Mouse (Mus musculus) fat pad, adult 2 months (tissue): ENCODE data around the gene Ppp1r8.
"Not testable (repeated sequence)": the region's sequence is repeated elsewhere in the genome, so short reads cannot be mapped to it uniquely, and the experiment has no call there.

Experiments
- DNase-seq: peaks from one replicate; pipeline ENCODE4 v3.0.0-alpha.2; 2011; ENCODE audit warnings: low read depth, low spot score; ENCODE audit errors: extremely low read depth

Gene Ppp1r8

DNA sequence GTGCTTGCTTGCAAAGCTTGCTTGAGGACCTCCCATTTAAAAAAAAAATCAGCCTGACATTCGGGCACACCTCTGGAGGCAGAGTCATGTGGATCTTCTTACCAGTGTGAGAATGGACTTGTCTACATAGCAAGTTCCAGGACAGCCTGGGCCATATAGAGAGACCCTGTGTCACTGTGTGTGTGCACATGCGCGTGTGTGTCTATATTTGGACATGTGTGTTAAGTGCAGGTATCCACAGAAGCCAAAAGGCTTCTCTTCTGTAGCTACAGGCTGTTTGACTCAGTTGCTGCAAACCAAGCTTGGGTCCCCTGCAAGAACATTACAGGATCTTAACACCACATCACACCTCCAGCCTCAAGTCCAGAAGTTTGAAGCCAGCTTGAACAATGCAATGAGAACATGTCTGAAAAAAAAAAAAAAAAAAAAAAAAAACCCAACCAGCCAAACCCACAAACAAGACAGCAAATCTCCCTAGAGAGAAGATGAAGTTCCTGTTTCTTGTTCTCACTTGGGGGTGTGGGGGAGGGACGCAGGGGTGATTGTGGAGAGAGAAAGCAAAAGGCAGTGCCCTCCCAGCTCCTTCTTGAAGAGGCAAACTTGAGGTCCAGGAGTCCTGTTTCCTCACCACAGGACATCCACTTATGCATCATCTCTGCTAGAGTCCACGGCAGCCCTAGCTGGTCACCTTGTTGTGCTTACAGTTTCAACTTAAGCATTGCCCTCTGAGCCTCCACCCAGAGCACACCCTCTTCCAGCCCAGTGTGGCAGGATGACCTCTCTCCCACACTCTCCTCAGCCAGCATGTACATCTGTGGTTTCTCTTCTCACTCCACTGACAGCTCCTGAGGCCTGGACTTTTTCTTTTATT lies 35.0 kb downstream of the Ppp1r8 start:
- no peak for DNase-seq

- no peak for DNase-seq
Observed at GRCm38 (mm10) chr4:132806620-132807191, 36.3 kb downstream of the Ppp1r8 start.

- DNase-seq = no peak
Observed at GRCm38 (mm10) chr4:132805599-132806197, 37.3 kb downstream of the Ppp1r8 start.

GRCm38 (mm10) chr4:132805146-132805545 lies 37.8 kb downstream of the Ppp1r8 start:
- DNase-seq = no peak

GRCm38 (mm10) chr4:132804331-132804730 lies 38.6 kb downstream of the Ppp1r8 start:
- DNase-seq = no peak

DNA sequence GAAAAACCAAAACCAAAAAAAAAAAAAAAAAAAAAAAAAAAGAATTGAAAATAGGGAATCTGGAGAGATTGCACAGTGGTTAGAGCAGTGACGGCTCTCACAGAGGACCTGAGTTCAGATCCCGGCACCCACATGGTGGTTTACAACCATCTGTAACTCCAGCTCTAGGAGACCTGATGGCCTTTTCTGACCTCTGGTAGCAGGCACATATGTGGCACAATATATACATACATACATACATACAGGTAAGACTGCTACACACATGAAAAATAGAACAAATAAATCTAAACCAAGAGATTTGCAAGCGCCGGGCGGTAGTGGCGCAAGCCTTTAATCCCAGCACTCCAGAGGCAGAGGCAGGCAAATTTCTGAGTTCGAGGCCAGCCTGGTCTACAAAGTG lies 39.1 kb downstream of the Ppp1r8 start:
- DNase-seq = no peak

- DNase-seq = no peak
Observed at GRCm38 (mm10) chr4:132803212-132803611, 39.8 kb downstream of the Ppp1r8 start.

DNA sequence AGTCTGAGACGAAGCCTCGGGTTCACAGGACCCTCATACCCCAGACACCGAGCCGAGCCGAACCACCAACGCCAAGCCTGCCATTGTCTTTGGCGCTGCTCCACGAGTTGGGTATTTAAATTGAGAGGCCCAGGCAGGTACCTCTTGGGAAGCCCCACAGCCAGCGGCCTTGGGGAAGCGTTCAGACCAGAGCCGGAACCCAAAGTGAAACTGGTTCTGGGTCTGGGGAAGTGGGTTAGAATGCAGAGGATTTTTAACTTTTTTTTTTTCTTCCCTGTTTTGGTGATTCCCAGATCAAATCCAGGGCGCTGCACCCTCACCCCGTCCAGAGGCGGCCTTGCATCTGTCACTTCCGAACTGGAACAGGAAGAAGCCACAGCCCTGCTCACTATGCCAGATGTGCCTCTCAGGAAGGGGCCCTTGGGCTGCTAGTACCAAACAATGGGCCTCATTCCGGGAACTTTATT lies 40.8 kb downstream of the Ppp1r8 start:
- no peak for DNase-seq

- no peak for DNase-seq
Observed at GRCm38 (mm10) chr4:132801176-132802077, 41.5 kb downstream of the Ppp1r8 start.

DNA sequence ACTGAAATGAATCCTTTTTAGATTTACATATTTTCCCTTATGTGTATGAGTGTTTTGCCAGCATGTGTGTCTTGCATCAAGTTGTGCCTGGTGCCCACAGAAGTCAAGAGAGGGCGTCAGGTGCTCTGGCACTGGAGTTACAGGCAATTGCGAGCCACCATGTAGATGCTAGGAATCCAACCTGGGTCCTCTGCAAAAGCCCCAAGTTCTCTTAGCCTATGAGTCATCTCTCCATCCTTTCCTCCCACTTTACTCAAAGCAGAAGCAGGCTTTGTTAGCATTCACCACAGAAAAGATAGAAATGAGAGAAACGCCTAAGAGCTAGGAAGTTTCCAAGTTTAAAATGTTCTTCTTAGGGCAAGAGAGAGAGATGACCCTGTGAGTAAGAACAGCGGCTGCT lies 43.1 kb downstream of the Ppp1r8 start:
- DNase-seq = no peak

DNA sequence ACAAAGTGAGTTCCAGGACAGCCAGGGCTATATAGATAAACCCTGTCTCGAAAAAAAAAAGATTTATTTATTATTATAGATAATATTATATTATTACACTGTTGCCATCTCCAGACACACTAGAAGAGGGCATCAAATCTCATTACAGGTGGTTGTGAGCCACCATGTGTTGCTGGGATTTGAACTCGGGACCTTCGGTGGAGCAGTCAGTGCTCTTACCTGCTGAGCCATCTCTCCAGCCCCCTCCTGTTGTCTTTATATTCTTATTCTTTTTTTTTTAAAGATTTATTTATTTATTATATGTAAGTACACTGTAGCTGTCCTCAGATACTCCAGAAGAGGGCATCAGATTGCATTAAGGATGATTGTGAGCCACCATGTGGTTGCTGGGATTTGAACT lies 44.3 kb downstream of the Ppp1r8 start:
- DNase-seq = not testable (repeated sequence)

DNA sequence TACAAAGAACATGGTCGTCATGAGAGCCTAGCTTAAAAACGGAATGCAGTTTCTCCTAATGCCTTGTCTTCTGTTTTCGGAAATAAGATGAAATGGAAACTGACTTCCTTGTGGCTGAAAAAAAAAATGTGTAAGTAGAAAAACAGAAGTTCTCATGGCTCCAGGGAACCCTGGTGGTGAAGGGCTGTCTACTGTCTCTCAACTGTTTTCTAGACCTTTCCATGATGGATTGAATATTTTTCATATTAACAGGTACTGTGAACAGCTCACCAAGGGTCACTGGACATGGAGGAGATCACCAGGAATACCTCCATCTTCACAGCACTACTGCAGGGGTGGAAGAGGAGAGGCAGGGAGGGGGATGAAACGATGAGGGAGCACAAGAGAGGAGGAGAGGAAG lies 44.9 kb downstream of the Ppp1r8 start:
- DNase-seq = no peak

- no peak for DNase-seq
Observed at GRCm38 (mm10) chr4:132797461-132797860, 45.5 kb downstream of the Ppp1r8 start.

DNA sequence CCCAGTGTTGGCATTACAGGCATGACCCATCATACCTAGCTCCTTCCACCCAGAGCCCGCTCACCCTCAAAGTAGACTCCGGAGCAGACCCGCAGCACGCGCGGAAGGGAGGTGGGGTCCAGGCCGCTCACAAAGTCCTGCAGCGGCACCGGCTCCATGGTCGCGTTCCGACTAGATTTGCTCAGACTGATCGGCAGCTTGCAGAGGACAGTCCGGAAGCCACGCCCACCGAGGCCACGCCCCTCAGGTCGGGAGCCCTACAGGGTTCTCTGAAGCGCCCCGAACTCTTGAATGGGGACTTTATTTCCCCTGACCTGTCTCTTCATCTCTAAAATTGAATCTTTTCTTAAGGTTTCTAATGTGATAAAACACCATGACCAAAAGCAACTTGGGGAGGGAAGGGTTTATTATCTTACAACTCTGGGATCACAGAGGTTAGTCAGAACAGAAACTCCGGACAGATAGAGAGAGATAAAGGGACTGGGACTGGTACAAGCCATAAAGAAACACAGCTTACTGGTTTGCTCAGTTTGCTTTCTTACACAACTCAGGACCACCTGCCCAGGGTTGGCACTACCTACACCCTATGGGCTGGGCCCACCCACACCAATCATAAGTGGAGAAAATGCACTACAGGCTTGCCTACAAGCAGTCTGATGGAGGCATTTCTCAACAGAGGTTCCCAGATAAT lies 46.6 kb downstream of the Ppp1r8 start, which contains the start of gene Themis2:
Gene Themis2 (minus strand): TSS at position 192 of the 691 bp plus-strand sequence.
- no peak for DNase-seq

DNA sequence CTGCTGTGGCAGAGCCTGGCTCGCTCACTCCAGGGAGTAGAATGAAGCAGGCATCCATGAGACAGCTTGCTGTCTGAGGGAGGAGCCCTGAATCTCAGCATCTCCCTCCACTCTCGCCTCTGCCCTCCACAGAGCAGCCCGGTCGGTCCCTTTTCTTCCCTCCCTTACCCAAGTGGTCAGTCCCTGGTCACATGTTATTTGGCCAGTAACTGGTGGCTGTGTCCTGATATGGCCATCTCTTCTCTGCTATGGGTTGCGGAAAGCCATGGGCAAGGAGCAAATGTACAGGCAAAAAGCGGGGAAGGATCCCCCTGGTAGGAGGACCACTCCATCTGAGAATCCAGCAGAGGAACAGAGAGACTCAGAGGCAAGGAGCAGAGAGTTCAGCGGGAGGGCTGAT lies 47.8 kb downstream of the Ppp1r8 start:
- no peak for DNase-seq

DNA sequence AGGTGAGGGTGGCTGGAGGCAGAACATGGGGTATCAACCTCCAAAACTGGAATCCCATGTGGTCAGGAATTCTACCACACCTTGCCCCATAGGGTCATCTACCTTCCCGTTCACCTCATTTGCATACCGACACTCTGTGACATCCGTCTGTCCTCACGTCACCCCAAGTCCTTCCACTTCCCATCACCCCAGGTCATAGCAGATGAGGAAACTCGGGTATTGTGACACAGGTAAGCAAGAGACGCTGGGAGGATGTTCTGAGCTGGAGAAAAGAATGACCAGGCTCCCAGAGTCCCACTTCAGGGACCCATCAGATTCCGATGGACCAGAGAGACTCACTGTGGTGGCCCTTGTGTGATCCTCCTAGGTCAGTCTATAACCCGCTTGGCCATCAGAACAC lies 48.2 kb downstream of the Ppp1r8 start:
- no peak for DNase-seq

DNA sequence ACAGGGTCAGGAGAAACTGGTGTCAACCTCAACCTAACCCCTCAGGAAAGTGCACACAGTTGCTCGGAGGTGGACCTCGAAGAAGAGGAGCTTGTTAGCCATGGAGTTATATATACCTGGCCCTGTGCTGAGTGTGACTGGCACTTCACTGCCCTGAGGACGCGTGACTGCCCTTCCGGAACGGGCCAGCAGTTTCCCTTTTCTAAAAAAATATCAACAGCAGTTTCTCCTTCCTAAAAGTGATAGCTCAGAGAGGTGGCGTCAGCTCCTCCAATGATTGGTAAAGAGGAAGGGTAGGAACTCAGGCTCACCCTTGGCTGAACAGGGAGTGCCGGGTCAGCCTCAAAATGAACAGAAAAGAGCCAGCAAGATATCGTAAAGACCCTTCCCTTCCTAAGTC lies 48.9 kb downstream of the Ppp1r8 start:
- no peak for DNase-seq

DNA sequence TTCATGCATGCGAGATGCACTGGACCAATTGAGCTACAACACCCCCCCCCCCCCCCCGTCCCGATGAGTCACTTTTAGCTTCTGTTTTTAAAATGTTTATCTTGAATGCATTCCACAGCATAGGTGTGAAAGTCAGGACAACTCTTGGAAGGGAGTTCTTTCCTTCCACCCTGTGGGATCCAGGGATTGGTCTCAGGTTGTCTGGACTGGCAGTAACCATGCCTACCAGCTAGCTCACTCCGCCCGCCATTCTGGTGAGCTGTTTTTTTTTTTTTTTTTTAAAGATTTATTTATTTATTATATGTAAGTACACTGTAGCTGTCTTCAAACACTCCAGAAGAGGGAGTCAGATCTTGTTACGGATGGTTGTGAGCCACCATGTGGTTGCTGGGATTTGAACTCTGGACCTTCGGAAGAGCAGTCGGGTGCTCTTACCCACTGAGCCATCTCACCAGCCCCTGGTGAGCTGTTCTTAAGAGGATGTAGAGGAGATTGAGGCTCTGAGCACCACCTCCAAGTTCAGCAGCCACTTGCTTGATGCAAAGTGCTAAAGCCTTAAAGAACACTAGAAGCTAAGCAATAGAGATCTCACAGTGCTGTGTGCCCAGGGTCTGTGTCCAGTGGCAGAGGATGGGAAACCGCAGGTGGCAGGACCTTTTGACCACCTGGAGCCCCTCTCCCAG lies 49.5 kb downstream of the Ppp1r8 start:
- DNase-seq = not testable (repeated sequence)

DNA sequence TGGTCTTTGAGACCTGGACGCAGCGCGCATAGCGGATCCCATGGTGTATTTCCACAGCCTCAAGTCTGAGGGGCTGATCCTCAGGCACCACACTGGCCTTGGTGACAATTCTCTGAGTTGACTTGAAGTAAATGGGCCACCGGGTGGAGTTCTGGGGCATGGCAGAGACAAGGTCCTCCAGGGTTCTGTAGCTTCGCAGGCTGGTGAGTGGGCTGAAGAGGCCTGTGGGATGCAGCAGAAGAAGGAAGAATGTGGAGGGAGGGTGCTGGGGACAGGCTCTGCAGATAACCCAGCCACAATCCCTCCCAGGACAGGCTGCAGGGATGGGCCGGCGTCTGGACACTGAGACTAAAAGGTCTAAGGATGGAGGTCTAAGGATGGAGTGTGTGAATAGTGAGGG lies 53.2 kb downstream of the Ppp1r8 start:
- DNase-seq = no peak

DNA sequence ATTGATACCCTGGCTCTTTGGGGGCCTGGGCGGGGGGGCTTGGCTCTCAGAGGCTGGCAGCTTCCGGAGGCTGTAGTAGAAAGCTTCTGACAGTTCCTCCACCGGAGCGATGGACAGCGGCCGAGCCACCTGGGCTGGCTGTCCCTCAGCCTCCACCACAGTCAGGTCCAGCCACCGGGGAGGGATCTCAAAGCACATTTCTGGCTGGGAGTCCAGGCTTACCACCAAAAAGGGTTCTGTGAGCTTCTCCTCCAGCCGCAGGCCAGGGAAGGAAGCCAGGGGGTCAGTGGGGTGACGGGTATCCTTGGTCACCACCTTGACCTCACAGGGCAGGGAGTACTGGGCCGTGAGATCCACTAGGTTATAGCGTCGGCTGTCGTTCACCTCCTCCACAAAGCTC lies 57.7 kb downstream of the Ppp1r8 start:
- no peak for DNase-seq
